Mouse (Mus musculus) hindbrain, postnatal 0 days (tissue): Measurements from ENCODE around the gene Ap5z1. TPM values are rescaled to one million over a fixed set of nuclear protein-coding genes. Genes with fewer than 3 reads are reported as not detected.

Experiments
- ATAC-seq: fragments of 200-750 bp; cut with Nextera tagmentation; 2 replicates; pipeline ENCODE4 v1.8.0; 2017; ENCODE audit warnings: mild to moderate bottlenecking, moderate TSS enrichment, moderate library complexity
- DNase-seq: peaks from one replicate; pipeline ENCODE4 v3.0.0-alpha.2; 2015; ENCODE audit warnings: low spot score
- H3K27ac ChIP-seq: fragments of 300-500 bp; sonication (generic); 2 replicates; pipeline ENCODE4 v1.5.1; 2014; ENCODE audit warnings: mild to moderate bottlenecking
- H3K27me3 ChIP-seq: fragments of 300-500 bp; sonication (generic); 2 replicates; pipeline ENCODE4 v1.6.1; 2014; ENCODE audit warnings: low read length, mixed read lengths; ENCODE audit not compliant: insufficient read depth
- H3K36me3 ChIP-seq: fragments of 300-500 bp; sonication (generic); 2 replicates; pipeline ENCODE4 v1.6.1; 2014; ENCODE audit warnings: low read length, mixed read lengths; ENCODE audit not compliant: insufficient read depth
- H3K4me1 ChIP-seq: fragments of 300-500 bp; sonication (generic); 2 replicates; pipeline ENCODE4 v1.6.1; 2014; ENCODE audit warnings: antibody characterized with exemption, low read length, mixed read lengths; ENCODE audit not compliant: insufficient read depth
- H3K4me2 ChIP-seq: fragments of 300-500 bp; sonication (generic); 2 replicates; pipeline ENCODE4 v1.6.1; 2014; ENCODE audit warnings: low read depth, mild to moderate bottlenecking, low read length, moderate library complexity, mixed read lengths
- H3K4me3 ChIP-seq: fragments of 300-500 bp; sonication (generic); 2 replicates; pipeline ENCODE4 v1.5.1; 2014; ENCODE audit warnings: low read length
- H3K9ac ChIP-seq: fragments of 300-500 bp; sonication (generic); replicated peaks from 2 replicates; pipeline ENCODE4 v1.6.1; 2014; ENCODE audit warnings: mild to moderate bottlenecking, low read length, moderate library complexity, mixed read lengths
- H3K9me3 ChIP-seq: fragments of 300-500 bp; sonication (generic); 2 replicates; pipeline ENCODE4 v1.6.1; 2016; ENCODE audit warnings: low read length, mixed read lengths
- CTCF ChIP-seq: IDR thresholded peaks from 2 replicates; pipeline ENCODE4 v1.5.1; 2016; ENCODE audit warnings: antibody characterized with exemption, control low read depth, low read depth
- WGBS: fragments of 180-500 bp; shearing (Covaris S2); extraction: QIAGEN DNeasy Blood & Tissue Kit; methylation state at CpG from one replicate; pipeline ENCODE4 v1.1.7; 2014; 5-methylcytosine and 5-hydroxymethylcytosine counted together
- polyA plus RNA-seq: library from polyadenylated mRNA; unstranded; fragments of >200 nt; fragmentation: Nextera tagmentation; extraction: Ambion mirVana; gene quantifications from 2 replicates; pipeline ENCODE4 v1.2.1, GENCODE M21; 2015
- total RNA-seq: library from RNA; depleted of rRNA; stranded (reverse); fragments of >200 nt; gene quantifications from 2 replicates; pipeline ENCODE4 v1.2.3, GENCODE M21; 2014

The Ap5z1 gene
- total and polyA plus RNA-seq, 2 experiments from 2014 or later: 7.5 to 22.1 TPM

- Histone ChIP-seq H3K9ac (no peak overlapping the region), H3K4me2 (peak overlapping the region; percentile 29; the same call in 1 of the 2 replicates), H3K4me1 (no peaks in the 10 kb centered on the region), H3K9me3 (no peaks in the 10 kb centered on the region), H3K36me3 (0 out of 2 replicates have a peak, but pooled peaks cover 6% of the 10 kb centered on the region), H3K27ac (no peak overlapping the region), H3K27me3 (no peaks in the 10 kb centered on the region), H3K4me3 (no peak overlapping the region)
- peak; percentile 96 for TF ChIP-seq CTCF
- 30% methylated on average over 17 of the region's 17 CpGs for WGBS
- peak; percentile 94 for DNase-seq
- ATAC-seq: peak; percentile 70
Measured at GRCm38 (mm10) chr5:142478829-142479435, 15.2 kb downstream of the Ap5z1 start.

GRCm38 (mm10) chr5:142482512-142482911, 18.8 kb downstream of the Ap5z1 start:
- Histone ChIP-seq H3K4me3 (no peak overlapping the region), H3K27me3 (no peaks in the 10 kb centered on the region), H3K36me3 (no peaks in the 10 kb centered on the region), H3K9me3 (no peaks in the 10 kb centered on the region), H3K9ac (no peak overlapping the region), H3K4me1 (no peaks in the 10 kb centered on the region), H3K4me2 (no peak overlapping the region), H3K27ac (no peak overlapping the region)
- peak; percentile 45 for TF ChIP-seq CTCF
- 82% methylated on average over 2 of the region's 2 CpGs for WGBS
- DNase-seq (no peak), ATAC-seq (no peak)

GRCm38 (mm10) chr5:142483581-142483980, 19.8 kb downstream of the Ap5z1 start:
- no peak for ATAC-seq
- Histone ChIP-seq H3K4me3 (no peak overlapping the region), H3K4me1 (no peaks in the 10 kb centered on the region), H3K4me2 (no peak overlapping the region), H3K9ac (no peak overlapping the region), H3K36me3 (no peaks in the 10 kb centered on the region), H3K9me3 (no peaks in the 10 kb centered on the region), H3K27ac (no peak overlapping the region), H3K27me3 (no peaks in the 10 kb centered on the region)
- WGBS: 90% methylated on average over 5 of the region's 5 CpGs
- TF ChIP-seq CTCF: no peak
- DNase-seq: no peak

- no peak overlapping the region for H3K4me2 ChIP-seq
- WGBS: 62% methylated on average over 9 of the region's 9 CpGs
- TF ChIP-seq CTCF: no peak
Measured at GRCm38 (mm10) chr5:142486654-142487053, 22.9 kb downstream of the Ap5z1 start.

GRCm38 (mm10) chr5:142489955-142490707, 26.4 kb downstream of the Ap5z1 start:
- H3K27ac ChIP-seq: no peak overlapping the region
- no peak overlapping the region for H3K4me2 ChIP-seq
- no peaks in the 10 kb centered on the region for H3K9me3 ChIP-seq
- H3K36me3 ChIP-seq: no peaks in the 10 kb centered on the region
- ATAC-seq (no peak), DNase-seq (no peak)
- no peak overlapping the region for H3K4me3 ChIP-seq
- H3K9ac ChIP-seq: no peak overlapping the region
- WGBS: 75% methylated on average over 9 of the region's 9 CpGs
- H3K27me3 ChIP-seq: no peaks in the 10 kb centered on the region
- H3K4me1 ChIP-seq: no peaks in the 10 kb centered on the region
- TF ChIP-seq CTCF: no peak

More at GRCm38 (mm10) chr5:142486654-142487053, 22.9 kb downstream of the Ap5z1 start:
- no peak overlapping the region for H3K9ac ChIP-seq
- H3K4me3 ChIP-seq: no peak overlapping the region
- H3K4me1 ChIP-seq: no peaks in the 10 kb centered on the region
- no peaks in the 10 kb centered on the region for H3K9me3 ChIP-seq
- H3K27ac ChIP-seq: no peak overlapping the region
- no peaks in the 10 kb centered on the region for H3K27me3 ChIP-seq
- ATAC-seq (no peak; the same call in 1 of the 2 replicates), DNase-seq (no peak)
- H3K36me3 ChIP-seq: no peaks in the 10 kb centered on the region

GRCm38 (mm10) chr5:142493307-142493706, 29.6 kb downstream of the Ap5z1 start:
- H3K4me1 ChIP-seq: no peaks in the 10 kb centered on the region
- TF ChIP-seq CTCF: no peak
- H3K9me3 ChIP-seq: no peaks in the 10 kb centered on the region
- DNase-seq (no peak), ATAC-seq (no peak)
- no peak overlapping the region for H3K27ac ChIP-seq
- no peak overlapping the region for H3K9ac ChIP-seq
- WGBS: 79% methylated on average over 3 of the region's 3 CpGs
- H3K4me2 ChIP-seq: no peak overlapping the region
- H3K36me3 ChIP-seq: no peaks in the 10 kb centered on the region
- no peaks in the 10 kb centered on the region for H3K27me3 ChIP-seq
- no peak overlapping the region for H3K4me3 ChIP-seq
